Mouse (Mus musculus) ES-E14 (cell line): ENCODE data around the gene Dpp9. TPM values are rescaled to one million over a fixed set of nuclear protein-coding genes. Genes with fewer than 3 reads are reported as not detected.
A peak's percentile ranks its signal among the peaks of the same experiment; 100 is the strongest.

Experiments used
- DNase-seq: peaks from one replicate; pipeline ENCODE4 v3.0.0-alpha.2; 2013; ENCODE audit warnings: low read depth, low spot score
- H3K27ac ChIP-seq: 2 replicates; pipeline ENCODE4 v1.5.1; 2012; ENCODE audit warnings: low read depth, mild to moderate bottlenecking, low read length, moderate library complexity, mixed read lengths; ENCODE audit not compliant: poor library complexity, insufficient read depth, severe bottlenecking
- H3K36me3 ChIP-seq: 2 replicates; pipeline ENCODE4 v1.6.1; 2012; ENCODE audit warnings: mild to moderate bottlenecking, low read length, moderate library complexity, mixed read lengths; ENCODE audit not compliant: control insufficient read depth, poor library complexity, insufficient read depth, severe bottlenecking
- H3K4me1 ChIP-seq, 2 experiments: fragments of 150-350 bp in 1 of 2; sonication (generic) in 1 of 2; 2 replicates each; pipeline ENCODE4 v1.6.1; 2012; ENCODE audit warnings: low read length in 2 of 2, mild to moderate bottlenecking in 1 of 2, mixed read lengths in 1 of 2; ENCODE audit not compliant: control insufficient read depth in 2 of 2, insufficient read depth in 2 of 2, poor library complexity in 1 of 2
- H3K4me3 ChIP-seq, 2 experiments: fragments of 150-350 bp in 1 of 2; sonication (generic) in 1 of 2; 2 replicates each; pipeline ENCODE4 v1.5.1; 2012; ENCODE audit warnings: low read length in 2 of 2, low read depth in 1 of 2, mild to moderate bottlenecking in 1 of 2, mixed read lengths in 1 of 2; ENCODE audit not compliant: insufficient read depth in 1 of 2, poor library complexity in 1 of 2, severe bottlenecking in 1 of 2
- H3K9ac ChIP-seq: 2 replicates; pipeline ENCODE4 v1.6.1; 2012; ENCODE audit warnings: low read depth, mild to moderate bottlenecking, low read length, mixed read lengths; ENCODE audit not compliant: poor library complexity, insufficient read depth, severe bottlenecking
- H3K9me3 ChIP-seq: fragments of 150-350 bp; sonication (generic); 2 replicates; pipeline ENCODE4 v1.6.1; 2012; ENCODE audit warnings: low read depth, mild to moderate bottlenecking, low read length; ENCODE audit not compliant: control insufficient read depth, insufficient read depth
- CHD2 ChIP-seq: IDR thresholded peaks from 2 replicates; pipeline ENCODE4 v1.6.1; 2014; ENCODE audit warnings: mild to moderate bottlenecking, low read depth, low read length, inconsistent platforms
- HCFC1 ChIP-seq: IDR thresholded peaks from 2 replicates; pipeline ENCODE4 v1.6.1; 2012; ENCODE audit warnings: low read length, inconsistent platforms, borderline replicate concordance; ENCODE audit not compliant: insufficient read depth
- MAFK ChIP-seq: IDR thresholded peaks from 2 replicates; pipeline ENCODE4 v1.6.1; 2014; ENCODE audit warnings: mild to moderate bottlenecking, low read depth, low read length, inconsistent platforms; ENCODE audit not compliant: insufficient read depth
- ZC3H11A ChIP-seq: IDR thresholded peaks from 2 replicates; pipeline ENCODE4 v1.6.1; 2012; ENCODE audit warnings: low read depth, mild to moderate bottlenecking, inconsistent platforms, low read length, borderline replicate concordance
- ZNF384 ChIP-seq: IDR thresholded peaks from 2 replicates; pipeline ENCODE4 v1.6.1; 2012; ENCODE audit warnings: low read depth, low read length, inconsistent platforms
- in situ Hi-C, 2 experiments: fragments of 600-800 bp; cut with MboI; formaldehyde crosslinking; loops; one replicate each; pipeline ENCODE4 v1.15.1; 2025; ENCODE audit warnings: low sequenced_read_pairs in 2 of 2, inconsistent platforms in 1 of 2; ENCODE audit not compliant: unreplicated experiment in 2 of 2
- total RNA-seq: library from RNA; depleted of rRNA; stranded (reverse); fragments of 300-350 nt; gene quantifications from 2 replicates; pipeline ENCODE4 v1.2.3, GENCODE M21; 2012

Dpp9 gene
- total RNA-seq, 1 experiment, result 27.4 TPM

DNA sequence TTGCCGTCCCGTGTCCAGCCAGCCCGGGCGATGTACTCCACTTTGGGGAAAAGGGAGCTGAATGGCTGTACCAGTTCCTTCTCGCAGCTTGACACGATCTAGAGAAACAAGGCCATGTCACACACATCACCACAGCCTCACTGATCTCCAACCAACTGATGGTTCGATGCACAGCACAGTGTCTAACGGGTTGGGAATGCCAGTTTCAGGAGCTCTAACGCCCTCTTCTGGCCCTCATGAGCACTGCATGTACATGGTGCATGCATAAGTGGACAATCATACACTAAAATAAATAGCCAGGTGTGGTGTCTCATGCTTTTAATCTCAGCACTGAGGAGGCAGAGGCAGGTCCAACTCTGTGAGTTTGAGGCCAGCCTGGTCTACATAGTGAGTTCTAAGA lies 18.1 kb downstream of the Dpp9 start:
- no peaks in the 10 kb centered on the region for H3K9me3 ChIP-seq
- in situ Hi-C loops, result no loop called here
- peaks cover 51% of the 10 kb centered on the region for H3K36me3 ChIP-seq
- no peak for DNase-seq
- no peak overlapping the region for H3K4me3 ChIP-seq
- H3K4me1 ChIP-seq, result peaks cover 0 to 2% of the 10 kb centered on the region in 2 experiments; a peak in 1 of 4 replicates
- no peak overlapping the region for H3K9ac ChIP-seq
- no peak overlapping the region for H3K27ac ChIP-seq
- no peak for TF ChIP-seq ZNF384
- TF ChIP-seq HCFC1, result no peak
- no peak for TF ChIP-seq ZC3H11A
- no peak for TF ChIP-seq MAFK
- no peak for TF ChIP-seq CHD2

DNA sequence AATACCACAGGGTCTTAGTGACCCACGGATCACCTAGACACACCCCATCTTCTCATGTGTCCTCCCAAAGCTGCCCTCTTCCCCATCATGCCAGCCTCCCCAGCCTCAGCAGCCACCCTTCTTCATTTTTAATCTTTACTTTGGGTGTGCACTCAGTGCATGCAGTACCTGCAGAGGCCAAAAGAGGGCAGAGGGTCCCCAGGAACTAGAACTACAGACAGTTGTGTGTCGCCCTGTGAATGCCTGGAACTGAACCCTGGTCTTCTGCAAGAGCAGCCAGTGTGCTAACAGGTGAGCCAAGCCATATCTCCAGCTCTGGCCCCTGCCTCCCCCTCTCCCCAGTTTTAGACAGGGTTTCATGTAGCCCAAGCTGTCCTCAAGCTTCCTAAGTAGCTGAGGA lies 21.8 kb downstream of the Dpp9 start:
- peaks cover 29% of the 10 kb centered on the region; the same call in 1 of the 2 replicates for H3K36me3 ChIP-seq
- TF ChIP-seq ZC3H11A (peak; percentile 23; the same call in 1 of the 2 replicates), HCFC1 (no peak)

DNA sequence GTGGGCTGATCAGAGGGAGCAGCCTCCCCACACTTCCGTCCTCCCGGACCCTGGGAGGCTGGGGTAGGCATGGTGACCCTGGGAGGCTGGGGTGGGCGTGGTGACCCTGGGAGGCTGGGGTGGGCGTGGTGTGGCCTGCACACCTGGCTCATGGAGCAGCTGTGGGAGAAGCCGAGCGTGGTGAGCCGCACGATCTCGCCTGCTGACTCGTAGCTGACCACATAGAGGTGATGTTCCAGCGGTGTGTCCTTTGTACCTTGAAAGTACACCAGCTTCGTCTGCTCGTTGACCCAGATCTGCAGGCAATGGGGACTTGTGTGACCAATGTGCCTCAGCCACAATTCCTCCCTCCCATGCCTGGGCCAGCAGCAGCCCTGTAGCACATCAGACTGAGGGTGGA lies 23.9 kb downstream of the Dpp9 start:
- Histone ChIP-seq H3K4me3 (no peak overlapping the region), H3K9ac (no peak overlapping the region), H3K4me1 (peaks cover 3 to 9% of the 10 kb centered on the region in 2 experiments; a peak in 2 of 4 replicates), H3K36me3 (peaks cover 29% of the 10 kb centered on the region; the same call in 1 of the 2 replicates), H3K27ac (no peak overlapping the region), H3K9me3 (no peaks in the 10 kb centered on the region)
- TF ChIP-seq ZNF384 (no peak), ZC3H11A (no peak), HCFC1 (no peak), CHD2 (no peak), MAFK (no peak)
- no peak for DNase-seq
- in situ Hi-C loops, result no loop called here

More for the DNA sequence above, 21.8 kb downstream of the Dpp9 start:
- Histone ChIP-seq H3K9ac (no peak overlapping the region), H3K9me3 (no peaks in the 10 kb centered on the region), H3K27ac (no peak overlapping the region), H3K4me3 (no peak overlapping the region), H3K4me1 (peaks cover 3 to 9% of the 10 kb centered on the region in 2 experiments; a peak in 2 of 4 replicates)
- no peak for DNase-seq
- in situ Hi-C loops, result no loop called here

DNA sequence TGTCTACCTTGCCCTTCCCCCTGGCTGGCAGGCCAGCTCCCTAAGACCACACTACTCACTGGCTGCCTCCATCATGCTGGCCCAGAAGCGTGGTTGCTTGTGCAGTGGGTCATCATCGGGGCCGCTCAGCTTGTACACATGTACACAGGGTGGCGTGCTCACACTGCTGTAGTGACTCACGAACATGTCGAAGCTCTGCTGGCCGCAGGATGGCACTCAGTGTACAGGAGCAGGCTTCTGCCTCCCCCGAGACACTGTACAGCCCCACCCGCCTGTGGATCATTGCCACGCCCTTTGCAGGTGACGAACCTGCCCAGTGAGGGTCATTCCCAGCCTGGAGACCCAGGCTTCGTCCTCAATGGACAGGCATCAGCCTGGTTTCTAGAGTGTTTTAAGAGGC lies 24.3 kb downstream of the Dpp9 start:
- no peak overlapping the region for H3K4me3 ChIP-seq
- H3K9me3 ChIP-seq, result no peaks in the 10 kb centered on the region
- H3K4me1 ChIP-seq, result peaks cover 3 to 9% of the 10 kb centered on the region in 2 experiments; a peak in 2 of 4 replicates
- no peak for DNase-seq
- in situ Hi-C loops, result no loop called here
- H3K9ac ChIP-seq, result no peak overlapping the region
- peaks cover 29% of the 10 kb centered on the region; the same call in 1 of the 2 replicates for H3K36me3 ChIP-seq
- no peak for TF ChIP-seq ZNF384
- no peak for TF ChIP-seq HCFC1
- TF ChIP-seq CHD2, result no peak
- TF ChIP-seq ZC3H11A, result no peak
- no peak for TF ChIP-seq MAFK
- H3K27ac ChIP-seq, result no peak overlapping the region

DNA sequence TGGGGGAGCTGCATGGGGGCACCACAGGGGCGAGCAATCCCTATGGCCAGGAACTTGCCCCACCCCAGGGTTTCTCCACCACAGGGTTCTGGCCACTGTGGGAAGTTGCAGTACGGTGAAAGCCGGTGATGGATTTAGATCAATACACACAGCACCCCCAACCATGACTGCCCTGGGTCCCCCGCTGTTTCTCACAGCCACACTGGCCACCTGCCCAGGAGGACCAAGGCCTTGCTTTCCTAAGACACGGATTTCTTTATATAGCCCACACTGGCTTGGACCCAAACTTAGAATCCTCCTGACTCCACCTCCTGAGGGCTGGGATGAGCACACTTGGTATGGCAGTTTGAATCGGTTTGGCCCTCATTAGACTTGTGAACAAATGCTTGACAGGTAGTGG lies 27.4 kb downstream of the Dpp9 start:
- Histone ChIP-seq H3K36me3 (peaks cover 24% of the 10 kb centered on the region; the same call in 1 of the 2 replicates), H3K4me1 (peaks cover 3 to 9% of the 10 kb centered on the region in 2 experiments; a peak in 2 of 4 replicates), H3K9ac (no peak overlapping the region), H3K4me3 (no peak overlapping the region), H3K27ac (no peak overlapping the region), H3K9me3 (no peaks in the 10 kb centered on the region)
- no peak for DNase-seq
- in situ Hi-C loops, result no loop called here
- TF ChIP-seq ZC3H11A (no peak), MAFK (no peak), CHD2 (no peak), ZNF384 (no peak), HCFC1 (no peak)
